Mouse (Mus musculus) heart, postnatal 0 days (tissue): ENCODE measurements around the gene Ube2n.

Experiments used
- CTCF ChIP-seq: IDR thresholded peaks from 2 replicates; pipeline ENCODE4 v1.5.1; 2016; ENCODE audit warnings: antibody characterized with exemption, control low read depth, low read depth
- EP300 ChIP-seq: IDR thresholded peaks from 2 replicates; pipeline ENCODE4 v1.6.1; 2016; ENCODE audit warnings: antibody characterized with exemption, low read depth

DNA sequence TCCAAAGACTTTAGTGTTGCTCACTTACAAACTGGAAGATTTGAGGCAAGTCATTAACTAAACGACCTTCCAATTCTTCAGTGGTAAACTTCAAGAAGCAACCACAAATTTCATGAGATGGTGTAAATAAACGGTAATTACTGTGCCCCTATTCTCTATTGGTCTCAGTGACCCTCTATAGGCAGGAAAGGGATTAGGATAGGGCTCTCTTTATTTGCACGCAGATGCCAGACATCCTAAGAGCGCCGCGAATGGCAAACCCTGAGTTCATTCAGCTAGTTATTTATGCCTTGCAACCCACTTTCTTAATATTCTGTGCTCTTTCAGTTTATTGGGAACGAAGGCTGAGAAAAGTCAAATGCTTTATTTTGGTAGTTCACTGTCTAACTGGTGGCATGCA lies 13.9 kb upstream of the Ube2n start:
- TF ChIP-seq CTCF, result no peak
- no peak for TF ChIP-seq EP300
